Mouse (Mus musculus): Measurements from ENCODE around the gene Carmil3.

The Carmil3 gene
- long read RNA-seq, experiment 1: 0 reads
- long read RNA-seq, experiment 2: 0 reads

GRCm38 (mm10) chr14:55490361-55491201, at the start of gene Carmil3:
TSS of gene Carmil3 (plus strand) at chr14:55490651.
- intact Hi-C loops (cut with DNase I): loop anchor here (2.0 kb wide), 1 partner anchor 66 kb away; no protein-coding TSS in a partner anchor

DNA sequence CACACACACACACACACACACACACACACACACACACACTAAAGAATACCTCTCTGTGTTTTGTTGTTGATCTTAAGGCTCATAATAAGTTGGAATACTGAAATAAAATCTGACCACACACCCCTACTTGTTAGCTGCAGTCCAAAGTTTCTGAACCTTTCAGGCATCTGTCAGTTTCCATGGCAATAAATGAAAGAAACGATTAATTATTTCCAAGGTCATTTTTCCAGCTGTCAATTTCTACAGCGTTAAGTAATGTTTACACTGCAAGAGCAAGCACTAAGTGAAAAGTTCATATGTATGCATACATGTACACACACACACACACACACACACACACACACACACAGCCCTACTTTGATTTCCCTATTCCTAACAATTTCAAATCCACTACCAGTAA, 32.8 kb upstream of the Carmil3 start:
- intact Hi-C loops (cut with DNase I): loop anchor here (5.0 kb wide), 1 partner anchor 185 kb away; no protein-coding TSS in a partner anchor

GRCm38 (mm10) chr14:55458273-55458672, 32.2 kb upstream of the Carmil3 start:
- intact Hi-C loops (cut with DNase I): loop anchor here (5.0 kb wide), 1 partner anchor 186 kb away; no protein-coding TSS in a partner anchor

DNA sequence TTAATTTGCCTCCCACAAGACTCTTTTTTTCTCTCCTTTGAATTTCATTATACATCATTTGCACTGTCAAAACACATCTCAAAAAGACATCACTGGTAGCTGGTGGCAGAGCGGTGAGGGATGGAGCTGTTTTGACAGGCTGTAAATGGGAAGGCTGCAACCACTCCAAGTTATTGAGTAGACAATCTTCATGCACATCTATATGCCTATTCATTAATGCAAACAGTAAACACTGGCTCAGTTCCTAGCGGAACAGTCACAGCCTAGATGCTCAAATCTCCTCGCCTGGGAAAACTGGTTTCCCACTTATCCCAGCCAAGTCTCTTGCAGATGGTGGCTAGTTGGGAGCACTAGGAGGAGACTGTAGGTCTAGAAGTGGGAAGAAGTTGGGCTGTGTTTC, 31.7 kb upstream of the Carmil3 start:
- intact Hi-C loops (cut with DNase I): loop anchor here (5.0 kb wide), 1 partner anchor 186 kb away; no protein-coding TSS in a partner anchor

GRCm38 (mm10) chr14:55459796-55460195, 30.7 kb upstream of the Carmil3 start:
- intact Hi-C loops (cut with DNase I): loop anchor here (5.0 kb wide), 1 partner anchor 187 kb away; no protein-coding TSS in a partner anchor

DNA sequence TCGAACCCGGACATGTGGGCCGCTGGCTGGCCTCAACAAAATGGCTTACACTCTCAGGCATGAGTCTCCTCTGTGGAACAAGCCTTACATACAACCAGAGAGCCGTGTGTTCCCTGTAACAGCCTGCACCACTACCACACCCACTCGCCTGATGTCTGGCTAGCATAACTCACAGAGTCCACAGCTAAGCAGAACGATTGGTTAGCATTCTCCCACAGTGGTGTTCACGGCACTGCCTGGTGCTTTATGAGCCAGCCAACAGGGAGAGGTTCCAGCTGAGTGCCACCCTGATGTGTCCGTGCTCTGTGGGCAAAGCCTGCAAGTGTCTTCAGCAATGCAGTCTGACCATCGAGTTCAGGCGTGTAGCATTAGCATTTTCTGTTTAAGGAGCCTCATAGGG, 30.2 kb upstream of the Carmil3 start:
- intact Hi-C loops (cut with DNase I): no loop called here

DNA sequence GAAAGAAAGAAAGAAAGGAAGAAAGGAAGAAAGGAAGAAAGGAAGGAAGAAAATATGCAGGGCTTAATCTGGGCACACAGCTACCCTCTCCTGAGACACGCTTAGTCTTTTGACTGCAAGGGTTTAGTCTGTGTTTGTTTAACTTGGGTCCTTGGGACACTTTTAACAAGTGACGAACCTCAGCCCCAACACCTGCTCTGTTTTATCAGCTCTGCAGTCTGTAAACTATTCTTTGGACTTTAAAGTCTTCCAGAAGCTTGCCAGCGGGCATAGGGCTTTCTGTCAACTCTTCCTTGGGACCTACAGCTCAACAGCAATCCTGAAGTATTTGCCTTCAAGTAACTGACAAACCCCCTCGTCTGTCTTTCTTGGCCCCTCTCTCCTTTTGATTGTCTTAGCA, 28.7 kb upstream of the Carmil3 start:
- intact Hi-C loops (cut with DNase I): no loop called here

DNA sequence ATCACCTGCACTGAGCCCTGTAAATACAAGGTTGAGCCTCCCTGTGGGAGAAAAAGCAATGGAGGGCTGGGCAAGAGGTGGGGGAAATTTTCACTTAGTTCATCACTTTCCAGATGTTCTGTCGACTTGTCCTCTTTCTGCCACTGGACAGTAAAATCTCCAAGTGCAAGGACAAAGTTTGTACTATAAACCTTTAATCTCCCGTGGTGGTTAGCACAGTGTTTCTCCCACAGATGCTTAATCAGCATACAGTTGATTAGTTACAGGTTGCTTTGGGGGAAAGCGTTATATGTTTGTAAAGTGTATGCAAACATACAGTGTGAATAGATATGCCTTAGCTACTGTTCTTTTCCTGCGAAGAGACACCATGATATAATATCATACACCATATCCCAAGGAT, 24.0 kb upstream of the Carmil3 start:
- intact Hi-C loops (cut with DNase I): no loop called here

DNA sequence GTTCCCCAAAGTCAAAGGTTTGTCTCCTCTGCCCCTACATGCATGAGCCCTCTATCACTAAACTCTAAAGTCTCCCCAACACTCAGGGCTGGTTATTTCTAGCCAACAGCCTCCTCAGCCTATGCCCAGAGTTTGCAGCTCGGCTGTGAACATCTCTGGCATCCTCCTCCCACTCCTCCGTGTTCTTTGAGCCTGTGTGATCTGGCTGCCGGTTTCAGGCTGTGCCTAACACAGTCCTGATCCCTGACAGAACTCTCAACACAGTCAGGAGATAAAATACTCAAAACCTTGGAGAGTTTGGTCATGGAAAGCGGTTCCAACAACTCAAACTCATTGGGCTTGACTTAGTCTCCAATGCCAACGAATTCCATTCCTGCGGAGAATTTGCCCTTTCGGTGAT, 23.3 kb upstream of the Carmil3 start:
- intact Hi-C loops (cut with DNase I): no loop called here

DNA sequence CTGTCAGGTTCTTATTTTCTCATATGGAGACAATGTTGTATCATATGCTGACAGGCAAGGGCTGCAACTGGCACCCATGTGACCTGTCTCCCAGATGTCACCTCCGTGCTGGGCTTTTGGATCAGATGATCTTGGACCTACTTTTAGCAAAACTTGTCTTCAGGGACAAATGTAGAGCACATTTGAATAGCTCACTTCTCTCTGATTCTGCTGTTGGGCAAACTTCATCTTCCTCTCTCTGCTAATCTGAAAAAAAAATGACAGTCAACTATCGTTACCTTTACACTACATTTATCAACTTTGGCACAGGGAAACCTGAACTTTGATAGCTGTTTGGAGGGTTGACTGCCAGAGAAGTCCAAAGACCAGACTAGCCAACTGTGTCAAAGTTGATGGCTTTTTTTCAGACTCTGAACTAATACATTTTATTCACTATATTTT, 22.1 kb upstream of the Carmil3 start:
- intact Hi-C loops (cut with DNase I): no loop called here

GRCm38 (mm10) chr14:55469041-55469440, 21.4 kb upstream of the Carmil3 start:
- intact Hi-C loops (cut with DNase I): no loop called here

- intact Hi-C loops (cut with DNase I): no loop called here
Observed at GRCm38 (mm10) chr14:55469821-55470220, 20.6 kb upstream of the Carmil3 start.

GRCm38 (mm10) chr14:55470806-55471205, 19.6 kb upstream of the Carmil3 start:
- intact Hi-C loops (cut with DNase I): no loop called here

DNA sequence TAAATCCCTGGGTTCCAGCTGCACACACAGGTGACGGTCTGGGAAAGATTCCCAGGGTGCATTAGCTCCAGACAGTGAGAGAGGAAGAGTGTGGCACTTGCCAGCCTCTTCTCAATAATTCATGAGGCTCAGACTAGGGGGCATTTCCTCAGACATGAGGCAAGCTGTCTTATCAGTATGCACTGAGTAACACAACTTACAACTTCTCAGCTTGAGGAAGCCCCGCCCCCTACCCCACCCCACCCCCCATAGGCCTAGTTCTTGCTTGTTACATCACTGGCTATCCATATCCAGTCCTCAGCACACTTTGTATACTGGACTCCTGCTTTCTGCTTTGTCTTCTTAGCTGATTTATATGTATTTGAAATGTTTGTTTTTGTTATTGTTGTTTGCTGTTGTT, 14.8 kb upstream of the Carmil3 start:
- intact Hi-C loops (cut with DNase I): no loop called here

DNA sequence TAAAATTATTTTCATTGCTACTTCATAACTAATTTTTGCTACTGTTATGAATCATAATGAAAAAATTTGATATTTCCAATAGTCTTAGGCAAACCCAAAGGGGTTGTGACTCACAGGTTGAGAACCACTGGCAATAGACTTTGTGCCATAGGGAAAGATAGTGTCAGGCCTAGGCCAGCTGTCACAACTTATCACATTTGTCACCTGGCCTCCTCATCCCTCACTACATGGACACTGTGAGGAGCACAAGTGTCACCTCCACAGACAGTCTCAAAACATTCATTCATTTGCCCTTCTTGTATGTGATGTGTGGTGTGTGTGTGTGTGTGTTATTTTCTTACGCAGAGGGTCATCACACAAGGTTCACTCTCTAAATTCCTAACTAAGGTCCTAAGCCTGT, 13.0 kb upstream of the Carmil3 start:
- intact Hi-C loops (cut with DNase I): no loop called here

DNA sequence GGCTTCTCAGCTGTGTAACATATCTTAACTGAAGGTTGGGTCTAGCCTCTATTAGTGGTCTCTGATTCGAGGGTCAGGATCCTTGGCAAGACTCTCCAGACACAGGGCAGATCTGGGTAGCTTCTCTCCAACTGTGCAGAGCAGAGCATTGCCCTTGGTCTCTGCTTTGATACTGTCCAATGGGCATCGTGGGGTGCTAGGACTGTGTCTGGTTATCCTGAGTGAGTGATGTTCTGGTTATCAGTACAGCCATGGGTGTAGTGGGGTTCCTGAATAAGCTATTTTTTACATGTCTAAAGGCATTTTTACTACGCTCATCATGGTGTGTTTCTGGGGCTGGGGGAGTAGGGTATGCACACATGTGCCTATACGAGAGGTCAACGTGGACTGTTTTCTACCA, 12.6 kb upstream of the Carmil3 start:
- intact Hi-C loops (cut with DNase I): no loop called here

GRCm38 (mm10) chr14:55478651-55479599, 11.5 kb upstream of the Carmil3 start, which contains the start of gene Dhrs4:
TSS of gene Dhrs4 (plus strand) at chr14:55478758.
- intact Hi-C loops (cut with DNase I): no loop called here

- intact Hi-C loops (cut with DNase I): no loop called here
Observed at GRCm38 (mm10) chr14:55479629-55480028, 10.8 kb upstream of the Carmil3 start.

GRCm38 (mm10) chr14:55484430-55485085, 5.9 kb upstream of the Carmil3 start:
- intact Hi-C loops (cut with DNase I): no loop called here

DNA sequence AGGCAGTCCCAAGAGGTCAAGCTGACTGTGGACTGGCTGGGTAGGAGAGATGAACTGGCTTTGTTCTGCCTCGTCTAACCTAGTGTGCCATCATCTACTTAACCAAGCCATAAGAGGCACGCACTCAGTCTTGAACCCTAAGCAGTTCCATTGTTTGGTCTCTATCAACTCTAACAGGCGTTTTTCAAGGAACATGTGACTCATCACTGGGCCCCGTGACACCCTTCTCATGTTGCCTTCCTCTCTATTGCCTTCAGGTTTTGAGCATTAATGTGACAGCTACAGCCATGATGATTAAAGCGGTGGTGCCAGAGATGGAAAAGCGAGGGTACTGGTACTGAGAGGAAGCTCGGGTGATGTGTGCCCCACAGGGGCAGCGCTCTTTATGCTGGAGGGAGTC, 3.6 kb upstream of the Carmil3 start:
- intact Hi-C loops (cut with DNase I): no loop called here

GRCm38 (mm10) chr14:55491291-55491833, 911 bp downstream of the Carmil3 start:
- intact Hi-C loops (cut with DNase I): loop anchor here (2.0 kb wide), 1 partner anchor 65 kb away; no protein-coding TSS in a partner anchor

Measured in adrenal gland (tissue).